Comparison of ENCODE assay signal across 9 mouse cellular contexts in the genomic region with DNA sequence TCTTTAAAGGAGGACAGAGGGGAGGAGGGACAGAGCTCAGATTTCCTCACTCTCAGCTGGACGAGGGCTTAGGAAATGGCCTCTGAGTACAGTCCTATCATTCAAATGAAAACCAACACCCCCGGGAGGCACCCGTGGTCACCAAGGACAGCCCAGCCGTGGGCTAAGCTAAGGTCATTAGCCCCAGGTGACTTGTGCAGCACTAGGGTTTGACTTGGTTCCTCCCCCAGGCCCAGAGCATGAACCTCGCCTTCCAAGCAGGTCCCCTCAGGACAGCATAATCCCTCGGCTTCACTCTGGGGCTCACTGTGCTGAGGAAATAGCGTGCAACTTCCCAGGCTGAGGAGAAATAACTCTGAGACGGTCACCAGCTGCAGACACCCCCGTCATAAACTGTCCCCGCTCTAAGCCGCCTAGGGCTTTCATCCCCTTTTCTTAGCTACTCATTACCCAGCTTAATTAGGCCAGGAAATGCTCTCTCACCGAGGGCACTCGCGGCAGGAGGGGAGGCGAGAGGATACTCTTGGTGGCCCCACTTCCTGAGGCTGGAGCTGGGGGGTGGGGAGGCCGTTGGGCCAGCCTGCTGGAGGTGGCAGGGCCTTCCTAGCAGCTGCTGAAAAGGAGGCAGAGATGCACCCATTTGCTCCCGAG.
DNase-seq lines count a peak whose midpoint lies in the region; ATAC-seq and TF ChIP-seq lines count a peak whose summit lies in the region.
"Had no signal": no experiment of that assay in that cellular context is flagged by ENCODE, and none has a peak within 500 bp of the region (broad histone marks: within the 10 kb centered on the region; RNA-seq: fewer than 3 reads in every experiment).

No protein-coding gene starts in this region.

- peak; percentile 21 to 46 for DNase-seq in heart, adult 2 months
- DNase-seq in heart, adult 8-10 months (ENCODE audit: low spot score), result no peak
- DNase-seq in Patski (ENCODE audit: low read depth, low spot score), result peak; percentile 34
- DNase-seq in hindbrain, embryonic 11.5 days (ENCODE audit: low spot score), result peak; percentile 30
- no peak for DNase-seq in urinary bladder, postnatal 36 days (ENCODE audit: low spot score in 2 of 2)

- in situ Hi-C loops in Patski (cut with MboI; ENCODE audit: low pct_unique_long_range_greater_than_20kb), result no loop called here

- no peak for TF ChIP-seq EP300 in heart, adult 2 months (IDR thresholded peaks at IDR 0.05; ENCODE audit: insufficient read depth, low read depth, low read length)

- peak overlapping the region; percentile 49 for H3K27ac ChIP-seq in heart, adult 2 months
- H3K27ac ChIP-seq in embryonic facial prominence, embryonic 15.5 days (replicated peaks), result no peak overlapping the region
- 0 out of 2 replicates have a peak overlapping the region, but pooled peaks have one; percentile 17 for H3K27ac ChIP-seq in hindbrain, embryonic 11.5 days (ENCODE audit: low read depth, low read length)
- H3K27ac ChIP-seq in limb, embryonic 13.5 days, result peak overlapping the region; percentile 39; the same call in 1 of the 2 replicates
- peak overlapping the region; percentile 60; the same call in 1 of the 2 replicates for H3K27ac ChIP-seq in olfactory bulb, adult 2 months (ENCODE audit: insufficient read depth, low read depth, low read length)

- CTCF ChIA-PET in Patski (lab: Charles Lee), result interaction anchor here (0.7 to 2.8 kb wide), 3 partner anchors 10 to 25 kb away, joined by 3 to 11 read pairs (median 8); no protein-coding TSS in a partner anchor

- peaks cover 7% of the 10 kb centered on the region for H3K4me1 ChIP-seq in heart, adult 2 months (ENCODE audit: control insufficient read depth, insufficient read depth, low read length)
- peaks cover 10% of the 10 kb centered on the region for H3K4me1 ChIP-seq in embryonic facial prominence, embryonic 15.5 days
- H3K4me1 ChIP-seq in hindbrain, embryonic 11.5 days (replicated peaks; ENCODE audit: control insufficient read depth, insufficient read depth, low read length), result peaks cover 5% of the 10 kb centered on the region; the same call in 1 of the 2 replicates
- H3K4me1 ChIP-seq in limb, embryonic 13.5 days, result peaks cover 15% of the 10 kb centered on the region
- H3K4me1 ChIP-seq in olfactory bulb, adult 2 months (ENCODE audit: control insufficient read depth, insufficient read depth, low read length), result peaks cover 8% of the 10 kb centered on the region

- no peak overlapping the region for H3K4me3 ChIP-seq in heart, adult 2 months
- no peak overlapping the region for H3K4me3 ChIP-seq in embryonic facial prominence, embryonic 15.5 days (replicated peaks)
- H3K4me3 ChIP-seq in hindbrain, embryonic 11.5 days (ENCODE audit: low read depth, low read length), result no peak overlapping the region
- no peak overlapping the region for H3K4me3 ChIP-seq in limb, embryonic 13.5 days
- no peak overlapping the region for H3K4me3 ChIP-seq in olfactory bulb, adult 2 months (ENCODE audit: insufficient read depth, low read depth, low read length)

- H3K27me3 ChIP-seq in heart, adult 2 months (ENCODE audit: control insufficient read depth, insufficient read depth, low read length), result no peaks in the 10 kb centered on the region
- H3K27me3 ChIP-seq in Patski, result no peaks in the 10 kb centered on the region
- H3K27me3 ChIP-seq in embryonic facial prominence, embryonic 15.5 days, result no peaks in the 10 kb centered on the region
- no peaks in the 10 kb centered on the region for H3K27me3 ChIP-seq in hindbrain, embryonic 11.5 days (ENCODE audit: control insufficient read depth, insufficient read depth, low read length)
- H3K27me3 ChIP-seq in limb, embryonic 13.5 days, result no peaks in the 10 kb centered on the region

- 0 out of 2 replicates have a peak overlapping the region, but pooled peaks have one; percentile 6 for H3K4me2 ChIP-seq in embryonic facial prominence, embryonic 15.5 days (replicated peaks)
- peak overlapping the region; percentile 7; the same call in 1 of the 2 replicates for H3K4me2 ChIP-seq in hindbrain, embryonic 11.5 days (replicated peaks; ENCODE audit: low read depth, low read length)
- H3K4me2 ChIP-seq in limb, embryonic 13.5 days (replicated peaks), result peak overlapping the region; percentile 49

- TF ChIP-seq POLR2A in heart, adult 2 months (IDR thresholded peaks at IDR 0.05; ENCODE audit: insufficient read depth, low read depth, low read length), result no peak
- TF ChIP-seq POLR2A in olfactory bulb, adult 2 months (IDR thresholded peaks at IDR 0.05; ENCODE audit: insufficient read depth, low read depth, low read length), result no peak

- no peak for TF ChIP-seq CTCF in heart, adult 2 months (IDR thresholded peaks at IDR 0.05)
- TF ChIP-seq CTCF in Patski (IDR thresholded peaks at IDR 0.05), result no peak
- TF ChIP-seq CTCF in olfactory bulb, adult 2 months (IDR thresholded peaks at IDR 0.05; ENCODE audit: insufficient read depth, low read depth, low read length), result no peak

- POLR2A ChIA-PET in Patski (lab: Charles Lee), result interaction anchor here (1.0 kb wide), 1 partner anchor 41 kb away, joined by 3 read pairs; no protein-coding TSS in a partner anchor

- intact Hi-C loops in heart, adult 2 months (cut with DNase I), result no loop called here

- peak; percentile 82 for ATAC-seq in Patski
- ATAC-seq in embryonic facial prominence, embryonic 15.5 days (ENCODE audit: insufficient number of reproducible peaks, low FRiP score, low TSS enrichment, low read depth), result peak; percentile 62
- peak; percentile 49; the same call in 1 of the 2 replicates for ATAC-seq in hindbrain, embryonic 11.5 days (ENCODE audit: low FRiP score)
- peak; percentile 48; the same call in 1 of the 2 replicates for ATAC-seq in limb, embryonic 13.5 days (ENCODE audit: low FRiP score, low read depth)

- no peaks in the 10 kb centered on the region for H3K9me3 ChIP-seq in embryonic facial prominence, embryonic 15.5 days (replicated peaks)
- no peaks in the 10 kb centered on the region for H3K9me3 ChIP-seq in hindbrain, embryonic 11.5 days (ENCODE audit: control insufficient read depth, low read length)
- no peaks in the 10 kb centered on the region for H3K9me3 ChIP-seq in limb, embryonic 13.5 days
- H3K9me3 ChIP-seq: G1E had no signal

- H3K36me3 ChIP-seq in heart, adult 2 months (ENCODE audit: control insufficient read depth, insufficient read depth, low read length), result peaks cover 5% of the 10 kb centered on the region; the same call in 1 of the 2 replicates
- H3K36me3 ChIP-seq in embryonic facial prominence, embryonic 15.5 days, result no peaks in the 10 kb centered on the region
- no peaks in the 10 kb centered on the region for H3K36me3 ChIP-seq in hindbrain, embryonic 11.5 days (ENCODE audit: control insufficient read depth, insufficient read depth, low read length)
- no peaks in the 10 kb centered on the region for H3K36me3 ChIP-seq in limb, embryonic 13.5 days
- H3K36me3 ChIP-seq: G1E had no signal

- 0 out of 2 replicates have a peak overlapping the region, but pooled peaks have one; percentile 11 for H3K9ac ChIP-seq in heart, adult 2 months (ENCODE audit: low read depth, low read length)
- H3K9ac ChIP-seq in embryonic facial prominence, embryonic 15.5 days, result no peak overlapping the region
- no peak overlapping the region for H3K9ac ChIP-seq in hindbrain, embryonic 11.5 days (ENCODE audit: low read depth, low read length)
- H3K9ac ChIP-seq in limb, embryonic 13.5 days, result no peak overlapping the region

- 29% methylated on average over 17 of the region's 17 CpGs for WGBS in heart, adult 2 months
- WGBS in embryonic facial prominence, embryonic 15.5 days, result 6% methylated on average over 17 of the region's 17 CpGs
- 5% methylated on average over 17 of the region's 17 CpGs for WGBS in hindbrain, embryonic 11.5 days
- WGBS in limb, embryonic 13.5 days, result 2% methylated on average over 17 of the region's 17 CpGs
- WGBS in olfactory bulb, adult 2 months, result 17% methylated on average over 17 of the region's 17 CpGs

- H3K79me2 ChIP-seq in heart, adult 2 months (replicated peaks; ENCODE audit: control insufficient read depth, insufficient read depth, low read length), result no peaks in the 10 kb centered on the region

Comparison
In these comparisons a context has a peak if more than half of its experiments do, and no peak if none do; other contexts are left out.
1. DNase-seq: peak in heart, adult 2 months (2 of 2), Patski (single experiment) and hindbrain, embryonic 11.5 days (single experiment); none in heart, adult 8-10 months (single experiment) and urinary bladder, postnatal 36 days (0 of 2).
2. Peak in every context shown above with its lines, with median percentiles within 50 percentile points of each other: ATAC-seq and H3K4me2 ChIP-seq.